Mouse (Mus musculus): ENCODE measurements around the gene Traf2. TPM values are rescaled to one million over a fixed set of nuclear protein-coding genes. Genes with fewer than 3 reads are reported as not detected.

Traf2 gene
- polyA plus RNA-seq, 1 experiment from 2014 or later: 36.0 TPM

DNA sequence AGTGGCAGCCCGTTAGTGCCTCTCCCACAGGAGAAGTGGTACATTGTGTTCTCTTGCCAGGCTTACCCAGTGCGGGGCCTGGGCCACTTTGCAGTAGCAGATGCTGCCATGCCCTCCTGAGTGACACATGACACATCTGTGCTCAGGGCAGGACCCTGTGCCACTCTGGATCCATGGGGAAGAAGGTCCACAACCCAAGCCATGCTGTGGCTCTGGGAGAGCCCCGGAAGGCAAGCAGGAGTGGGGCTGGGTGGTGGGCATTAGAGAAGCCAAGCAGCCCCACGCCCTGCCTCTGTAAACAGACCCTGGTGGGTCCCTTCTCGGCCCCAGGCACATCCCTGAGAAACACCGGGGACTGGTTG lies 36.4 kb upstream of the Traf2 start:
- H3K9me3 ChIP-seq (replicated peaks; ENCODE audit: control insufficient read depth, low read length): no peaks in the 10 kb centered on the region
- peaks cover 32% of the 10 kb centered on the region for H3K27me3 ChIP-seq (ENCODE audit: control insufficient read depth, insufficient read depth, low read length)
- no peak overlapping the region for H3K4me2 ChIP-seq (ENCODE audit: low read depth, low read length)
- 81% methylated on average over 6 of the region's 6 CpGs for WGBS
- H3K27ac ChIP-seq (replicated peaks; ENCODE audit: low read depth, low read length): no peak overlapping the region
- no peak overlapping the region for H3K9ac ChIP-seq (replicated peaks; ENCODE audit: low read length)
- DNase-seq (ENCODE audit: low spot score): no peak
- H3K4me3 ChIP-seq (ENCODE audit: low read depth, low read length): no peak overlapping the region
- ATAC-seq (replicated peaks; ENCODE audit: insufficient number of reproducible peaks, low FRiP score, low TSS enrichment, low read depth): no peak
- H3K4me1 ChIP-seq (ENCODE audit: control insufficient read depth, insufficient read depth, low read length): 0 out of 2 replicates have a peak, but pooled peaks cover 2% of the 10 kb centered on the region
- H3K36me3 ChIP-seq (replicated peaks; ENCODE audit: control insufficient read depth, insufficient read depth, low read depth, low read length): peaks cover 5% of the 10 kb centered on the region

DNA sequence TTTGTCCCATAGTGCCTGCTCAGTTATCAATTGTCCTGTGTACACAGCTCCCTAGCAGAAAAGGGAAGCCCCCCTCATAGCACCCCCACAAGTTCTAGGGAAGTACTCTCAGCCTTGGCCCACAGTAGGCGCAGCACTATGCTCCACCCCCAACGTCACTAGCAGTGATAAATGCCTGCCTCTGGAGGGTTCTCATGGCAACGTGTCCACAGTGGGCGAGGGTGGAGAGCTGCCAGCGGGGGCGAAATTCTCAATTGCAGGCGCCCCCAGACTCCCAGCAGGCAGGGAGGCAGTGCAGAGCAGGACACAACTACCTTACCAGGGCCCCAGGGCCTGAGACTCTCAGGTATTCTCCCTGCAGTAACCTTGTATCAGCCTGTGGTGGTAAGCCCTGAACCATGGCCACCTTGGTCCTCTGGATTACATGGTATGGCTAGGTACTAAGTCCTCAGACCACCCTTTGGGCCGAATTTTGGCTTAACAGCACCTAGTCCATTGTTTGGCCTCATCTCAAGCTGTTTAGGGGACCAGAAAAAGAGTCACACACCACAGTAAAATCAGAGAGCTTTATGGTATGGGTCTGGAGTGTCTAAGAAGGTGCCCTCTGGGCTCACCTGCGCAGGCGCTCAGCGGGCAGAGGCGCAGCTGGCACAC lies 35.9 kb upstream of the Traf2 start:
- Histone ChIP-seq H3K27me3 (ENCODE audit: control insufficient read depth, insufficient read depth, low read length) (peaks cover 37% of the 10 kb centered on the region), H3K4me3 (ENCODE audit: low read depth, low read length) (no peak overlapping the region), H3K27ac (replicated peaks; ENCODE audit: low read depth, low read length) (no peak overlapping the region), H3K4me1 (ENCODE audit: control insufficient read depth, insufficient read depth, low read length) (peaks cover 5% of the 10 kb centered on the region; the same call in 1 of the 2 replicates), H3K4me2 (ENCODE audit: low read depth, low read length) (no peak overlapping the region), H3K9ac (replicated peaks; ENCODE audit: low read length) (no peak overlapping the region), H3K36me3 (replicated peaks; ENCODE audit: control insufficient read depth, insufficient read depth, low read depth, low read length) (peaks cover 5% of the 10 kb centered on the region), H3K9me3 (replicated peaks; ENCODE audit: control insufficient read depth, low read length) (no peaks in the 10 kb centered on the region)
- no peak for ATAC-seq (replicated peaks; ENCODE audit: insufficient number of reproducible peaks, low FRiP score, low TSS enrichment, low read depth)
- DNase-seq (ENCODE audit: low spot score): no peak
- WGBS: 57% methylated on average over 12 of the region's 12 CpGs

DNA sequence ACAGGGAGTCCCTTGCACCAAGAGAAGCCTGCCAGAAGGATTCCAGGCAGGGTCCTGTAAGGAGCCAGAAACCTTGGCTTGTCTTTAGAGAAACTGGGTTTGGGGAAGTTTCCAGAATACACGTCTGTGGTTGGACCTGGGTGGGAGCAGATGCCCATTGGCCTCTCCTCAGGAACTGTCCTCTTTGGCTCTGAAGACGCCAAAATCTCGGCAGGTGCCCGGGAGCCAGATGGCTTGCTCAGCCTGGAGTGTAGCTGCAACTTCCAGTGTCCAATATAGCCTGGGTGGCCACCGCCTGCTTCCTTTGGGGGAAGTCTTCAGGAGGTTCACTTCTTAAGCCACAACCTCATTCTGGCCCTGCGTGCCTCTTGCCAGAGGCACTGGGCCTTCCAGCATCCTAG lies 35.2 kb upstream of the Traf2 start:
- H3K4me3 ChIP-seq (ENCODE audit: low read depth, low read length): no peak overlapping the region
- WGBS: 36% methylated on average over 6 of the region's 6 CpGs
- DNase-seq (ENCODE audit: low spot score) (no peak), ATAC-seq (replicated peaks; ENCODE audit: insufficient number of reproducible peaks, low FRiP score, low TSS enrichment, low read depth) (no peak)
- H3K27ac ChIP-seq (replicated peaks; ENCODE audit: low read depth, low read length): no peak overlapping the region
- H3K4me1 ChIP-seq (ENCODE audit: control insufficient read depth, insufficient read depth, low read length): peaks cover 5% of the 10 kb centered on the region; the same call in 1 of the 2 replicates
- H3K9me3 ChIP-seq (replicated peaks; ENCODE audit: control insufficient read depth, low read length): no peaks in the 10 kb centered on the region
- H3K9ac ChIP-seq (replicated peaks; ENCODE audit: low read length): no peak overlapping the region
- H3K36me3 ChIP-seq (replicated peaks; ENCODE audit: control insufficient read depth, insufficient read depth, low read depth, low read length): peaks cover 5% of the 10 kb centered on the region
- peaks cover 44% of the 10 kb centered on the region for H3K27me3 ChIP-seq (ENCODE audit: control insufficient read depth, insufficient read depth, low read length)
- no peak overlapping the region for H3K4me2 ChIP-seq (ENCODE audit: low read depth, low read length)

DNA sequence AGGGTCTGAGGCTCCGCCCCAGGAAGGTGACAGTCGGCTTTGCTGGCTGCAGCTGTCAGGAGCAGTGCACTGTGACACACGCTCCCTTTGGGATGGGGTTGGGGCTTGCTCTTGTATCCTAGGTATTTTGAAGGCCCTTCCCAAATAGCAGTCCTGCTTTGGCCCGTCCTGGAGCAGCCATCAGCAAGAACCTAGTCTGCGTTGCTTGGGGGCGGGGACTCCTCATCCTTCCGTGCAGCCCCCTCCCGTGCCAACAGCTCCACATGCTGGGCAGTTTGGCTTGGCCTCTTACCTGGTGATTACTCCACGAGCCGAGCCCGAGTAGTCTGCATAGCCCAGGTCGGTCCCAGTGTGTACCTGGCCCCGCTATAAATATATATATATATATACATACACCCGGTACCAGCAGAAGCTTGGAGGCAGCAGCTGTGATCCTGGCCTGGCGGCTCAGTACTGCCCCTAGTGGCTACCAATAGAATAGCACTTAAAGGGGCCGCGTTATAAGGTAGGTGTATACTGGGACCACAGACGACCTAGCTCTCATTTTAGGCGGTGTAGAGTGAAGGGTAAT lies 34.6 kb upstream of the Traf2 start, which contains the start of gene Ajm1:
Gene Ajm1, minus strand, starts transcription at position 464 of the 571 bp plus-strand sequence.
- Histone ChIP-seq H3K9me3 (replicated peaks; ENCODE audit: control insufficient read depth, low read length) (no peaks in the 10 kb centered on the region), H3K4me1 (ENCODE audit: control insufficient read depth, insufficient read depth, low read length) (peaks cover 5% of the 10 kb centered on the region; the same call in 1 of the 2 replicates), H3K4me2 (ENCODE audit: low read depth, low read length) (peak within 1 kb of the TSS; percentile 64), H3K9ac (replicated peaks; ENCODE audit: low read length) (peak within 1 kb of the TSS; percentile 28), H3K36me3 (replicated peaks; ENCODE audit: control insufficient read depth, insufficient read depth, low read depth, low read length) (peaks cover 5% of the 10 kb centered on the region), H3K27me3 (ENCODE audit: control insufficient read depth, insufficient read depth, low read length) (peaks cover 49% of the 10 kb centered on the region), H3K4me3 (ENCODE audit: low read depth, low read length) (peak within 1 kb of the TSS; percentile 24), H3K27ac (replicated peaks; ENCODE audit: low read depth, low read length) (no peak within 1 kb of the TSS)
- 3% methylated on average over 19 of the region's 19 CpGs for WGBS
- ATAC-seq (replicated peaks; ENCODE audit: insufficient number of reproducible peaks, low FRiP score, low TSS enrichment, low read depth) (peak; percentile 64), DNase-seq (ENCODE audit: low spot score) (peak; percentile 82)

DNA sequence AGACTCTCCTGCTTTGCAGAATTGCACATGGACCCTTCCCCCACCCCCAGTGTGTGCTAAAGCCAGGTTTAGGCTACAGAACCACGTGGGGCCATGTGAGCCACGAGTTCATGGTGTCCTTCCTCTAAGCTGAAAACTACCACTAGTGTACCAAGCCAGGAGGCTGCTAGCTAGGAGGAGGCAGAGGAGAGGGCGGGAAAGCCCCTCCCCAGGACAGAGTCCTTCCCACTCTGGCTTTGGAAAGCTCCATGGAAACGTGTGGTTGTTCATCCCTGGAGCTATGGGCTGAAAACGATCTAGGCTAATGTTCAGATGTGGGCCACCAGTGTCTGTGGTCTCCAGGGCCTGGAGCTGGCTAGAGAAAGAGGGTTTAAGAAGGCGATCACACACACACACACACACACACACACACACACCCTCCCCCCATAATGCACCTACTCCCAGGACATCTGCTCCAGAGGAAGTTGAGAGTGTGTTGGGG lies 33.9 kb upstream of the Traf2 start:
- H3K9me3 ChIP-seq (replicated peaks; ENCODE audit: control insufficient read depth, low read length): no peaks in the 10 kb centered on the region
- H3K27ac ChIP-seq (replicated peaks; ENCODE audit: low read depth, low read length): no peak overlapping the region
- H3K9ac ChIP-seq (replicated peaks; ENCODE audit: low read length): no peak overlapping the region
- peaks cover 5% of the 10 kb centered on the region for H3K4me1 ChIP-seq (ENCODE audit: control insufficient read depth, insufficient read depth, low read length)
- WGBS: 54% methylated on average over 6 of the region's 6 CpGs
- peaks cover 56% of the 10 kb centered on the region for H3K27me3 ChIP-seq (ENCODE audit: control insufficient read depth, insufficient read depth, low read length)
- no peak overlapping the region for H3K4me2 ChIP-seq (ENCODE audit: low read depth, low read length)
- ATAC-seq (replicated peaks; ENCODE audit: insufficient number of reproducible peaks, low FRiP score, low TSS enrichment, low read depth): no peak
- peaks cover 5% of the 10 kb centered on the region for H3K36me3 ChIP-seq (replicated peaks; ENCODE audit: control insufficient read depth, insufficient read depth, low read depth, low read length)
- no peak overlapping the region for H3K4me3 ChIP-seq (ENCODE audit: low read depth, low read length)
- DNase-seq (ENCODE audit: low spot score): no peak

DNA sequence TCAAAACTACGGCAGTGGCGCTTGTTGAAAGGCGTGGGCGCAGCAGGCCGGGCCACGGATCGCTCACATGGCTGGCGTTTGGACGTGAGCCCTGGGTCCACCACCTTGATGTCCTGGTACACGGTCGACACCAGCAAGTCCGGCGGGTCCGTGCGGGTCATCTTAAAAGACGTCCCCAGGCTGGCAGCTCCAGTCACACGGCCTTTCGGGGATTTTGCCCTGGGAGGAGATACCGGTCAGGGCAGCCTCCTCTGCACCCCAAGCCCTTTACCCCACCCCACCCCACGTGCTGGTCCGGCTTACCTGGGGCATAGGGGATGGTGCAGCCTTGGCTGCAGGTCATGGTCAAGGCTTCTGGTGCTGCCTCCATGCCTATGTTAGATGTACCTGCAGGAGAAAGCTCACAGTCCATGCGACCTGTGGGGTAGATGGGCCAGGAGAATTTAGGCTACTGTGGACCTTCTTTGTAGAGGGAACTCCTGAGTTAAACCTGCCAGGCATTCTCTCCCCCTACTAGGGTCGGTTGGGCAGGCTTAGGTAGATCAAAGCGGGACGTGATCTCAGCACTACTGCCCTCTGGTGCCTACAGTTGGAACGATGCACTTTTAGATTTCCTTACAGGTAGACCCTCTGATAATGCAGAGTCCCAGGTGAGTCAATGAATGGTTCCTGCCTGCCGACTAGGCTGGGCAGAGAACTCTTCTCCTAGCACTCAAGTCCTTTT lies 33.2 kb upstream of the Traf2 start:
- Histone ChIP-seq H3K4me3 (ENCODE audit: low read depth, low read length) (peak overlapping the region; percentile 14; the same call in 1 of the 2 replicates), H3K27ac (replicated peaks; ENCODE audit: low read depth, low read length) (no peak overlapping the region), H3K9ac (replicated peaks; ENCODE audit: low read length) (no peak overlapping the region), H3K4me1 (ENCODE audit: control insufficient read depth, insufficient read depth, low read length) (peaks cover 5% of the 10 kb centered on the region), H3K4me2 (ENCODE audit: low read depth, low read length) (no peak overlapping the region), H3K27me3 (ENCODE audit: control insufficient read depth, insufficient read depth, low read length) (peaks cover 57% of the 10 kb centered on the region), H3K9me3 (replicated peaks; ENCODE audit: control insufficient read depth, low read length) (no peaks in the 10 kb centered on the region), H3K36me3 (replicated peaks; ENCODE audit: control insufficient read depth, insufficient read depth, low read depth, low read length) (peaks cover 5% of the 10 kb centered on the region)
- WGBS: 4% methylated on average over 27 of the region's 27 CpGs
- DNase-seq (ENCODE audit: low spot score): peak; percentile 75
- ATAC-seq (replicated peaks; ENCODE audit: insufficient number of reproducible peaks, low FRiP score, low TSS enrichment, low read depth): no peak

DNA sequence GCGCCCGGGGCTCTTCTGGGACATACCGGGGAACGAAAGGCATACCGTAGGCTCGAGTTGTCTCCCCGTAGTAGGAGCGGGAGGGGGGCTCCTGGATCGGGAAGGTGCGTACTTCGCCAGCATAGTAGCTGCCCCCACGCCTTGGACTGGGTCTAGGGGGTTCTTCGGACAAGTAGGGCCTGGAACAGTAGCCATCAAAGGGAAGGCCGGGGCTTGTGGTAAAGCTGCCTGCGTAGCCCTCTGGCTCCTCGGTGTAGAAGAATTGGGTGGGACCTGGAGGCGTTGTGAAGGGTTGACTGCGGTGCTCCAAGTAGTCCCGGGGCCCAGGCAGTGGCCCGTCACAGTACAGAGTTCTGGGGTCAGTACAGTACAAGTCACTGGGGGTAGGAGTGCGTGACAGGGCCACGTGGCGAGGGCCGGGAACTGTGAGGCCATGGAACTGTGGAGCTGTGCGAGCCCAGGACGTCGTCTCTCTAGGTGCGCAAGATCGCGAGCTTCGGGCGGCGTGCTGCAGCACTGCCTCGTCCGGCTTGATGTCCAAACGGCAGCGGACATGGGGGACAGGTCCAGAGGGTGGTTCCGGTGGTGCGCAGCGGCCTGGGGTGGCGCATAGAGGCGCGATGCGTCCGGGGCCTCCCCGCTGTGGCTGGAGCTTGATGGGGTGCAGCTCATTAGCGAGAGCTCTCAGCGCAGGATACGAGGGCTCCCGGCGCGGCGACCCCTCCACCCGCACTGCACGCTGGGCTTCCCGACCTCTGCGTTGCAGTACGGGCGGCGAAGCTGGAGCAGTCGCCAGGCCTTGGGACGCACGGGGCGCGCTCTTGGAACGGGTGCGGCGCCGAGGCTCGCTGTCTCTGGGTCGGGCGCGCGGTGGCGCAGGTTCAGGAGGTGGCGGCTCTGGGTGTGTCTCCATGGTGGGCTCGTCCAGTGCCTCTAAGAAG lies 32.3 kb upstream of the Traf2 start:
- Histone ChIP-seq H3K4me3 (ENCODE audit: low read depth, low read length) (peak overlapping the region; percentile 14; the same call in 1 of the 2 replicates), H3K36me3 (replicated peaks; ENCODE audit: control insufficient read depth, insufficient read depth, low read depth, low read length) (no peaks in the 10 kb centered on the region), H3K4me1 (ENCODE audit: control insufficient read depth, insufficient read depth, low read length) (peaks cover 5% of the 10 kb centered on the region), H3K9ac (replicated peaks; ENCODE audit: low read length) (peak overlapping the region; percentile 2; the same call in 1 of the 2 replicates), H3K9me3 (replicated peaks; ENCODE audit: control insufficient read depth, low read length) (no peaks in the 10 kb centered on the region), H3K27me3 (ENCODE audit: control insufficient read depth, insufficient read depth, low read length) (peaks cover 57% of the 10 kb centered on the region), H3K4me2 (ENCODE audit: low read depth, low read length) (peak overlapping the region; percentile 30), H3K27ac (replicated peaks; ENCODE audit: low read depth, low read length) (no peak overlapping the region)
- no peak for ATAC-seq (replicated peaks; ENCODE audit: insufficient number of reproducible peaks, low FRiP score, low TSS enrichment, low read depth)
- DNase-seq (ENCODE audit: low spot score): no peak
- WGBS: 6% methylated on average over 77 of the region's 77 CpGs

Data from embryonic facial prominence, embryonic 11.5 days (tissue).